Mouse (Mus musculus) CH12.LX (cell line): ENCODE measurements around the gene Pfas. TPM values are rescaled to one million over a fixed set of nuclear protein-coding genes. Genes with fewer than 3 reads are reported as not detected.
A peak's percentile ranks its signal among the peaks of the same experiment; 100 is the strongest.
"Not testable (repeated sequence)": the region's sequence is repeated elsewhere in the genome, so short reads cannot be mapped to it uniquely, and the experiment has no call there.

Experiments used
- DNase-seq: peaks from one replicate; pipeline ENCODE4 v3.0.0-alpha.2; 2013; ENCODE audit errors: extremely low read depth
- H3K27ac ChIP-seq: 2 replicates; pipeline ENCODE4 v1.5.1; 2012; ENCODE audit warnings: low read depth, mild to moderate bottlenecking, control low read depth, moderate library complexity; ENCODE audit not compliant: insufficient read depth
- H3K27me3 ChIP-seq: replicated peaks from 2 replicates; pipeline ENCODE3; 2012; ENCODE audit warnings: inconsistent platforms
- H3K36me3 ChIP-seq, 2 experiments: replicated peaks in 1 of 2; 2 replicates each; pipeline versions ENCODE3 to v1.6.1; 2012; ENCODE audit warnings: inconsistent platforms in 1 of 2, low read length in 1 of 2, mild to moderate bottlenecking in 1 of 2, mixed read lengths in 1 of 2, moderate library complexity in 1 of 2; ENCODE audit not compliant: control insufficient read depth in 1 of 2, insufficient read depth in 1 of 2
- H3K4me1 ChIP-seq, 2 experiments: 2 replicates each; pipeline ENCODE4 v1.6.1; 2012; ENCODE audit warnings: inconsistent platforms in 1 of 2, moderate library complexity in 1 of 2; ENCODE audit not compliant: insufficient read depth in 2 of 2, control insufficient read depth in 1 of 2
- H3K4me2 ChIP-seq: 2 replicates; pipeline ENCODE4 v1.6.1; 2012; ENCODE audit warnings: low read depth, mild to moderate bottlenecking, control low read depth; ENCODE audit not compliant: poor library complexity, insufficient read depth, severe bottlenecking
- H3K4me3 ChIP-seq, 3 experiments: fragments of 150-350 bp in 1 of 3; sonication (generic) in 1 of 3; replicated peaks in 1 of 3; 2 replicates each; pipeline versions ENCODE3 to v1.5.1; 2011 to 2012; ENCODE audit warnings: low read depth in 2 of 3, low read length in 2 of 3, mild to moderate bottlenecking in 2 of 3, moderate library complexity in 2 of 3, control low read depth in 1 of 3, improper control_type of control experiment in 1 of 3, inconsistent platforms in 1 of 3, mixed read lengths in 1 of 3; ENCODE audit not compliant: poor library complexity in 1 of 3
- H3K79me2 ChIP-seq: replicated peaks from 2 replicates; pipeline ENCODE4 v1.6.1; 2012; ENCODE audit warnings: mild to moderate bottlenecking, moderate library complexity; ENCODE audit not compliant: control insufficient read depth, poor library complexity, insufficient read depth, severe bottlenecking; ENCODE audit errors: extremely low read depth
- H3K9ac ChIP-seq: 2 replicates; pipeline ENCODE4 v1.6.1; 2012; ENCODE audit warnings: low read depth, mild to moderate bottlenecking, control low read depth, moderate library complexity; ENCODE audit not compliant: insufficient read depth
- H3K9me3 ChIP-seq: replicated peaks from 2 replicates; pipeline ENCODE3; 2012; ENCODE audit warnings: low read length, inconsistent platforms, mixed read lengths
- BHLHE40 ChIP-seq: IDR thresholded peaks from 2 replicates; pipeline ENCODE4 v1.6.1; 2011; ENCODE audit warnings: mild to moderate bottlenecking, low read depth, low read length, improper control_type of control experiment
- CHD1 ChIP-seq: IDR thresholded peaks from 2 replicates; pipeline ENCODE4 v1.6.1; 2012; ENCODE audit warnings: low read depth, low read length, improper control_type of control experiment, inconsistent platforms
- ELF1 ChIP-seq: IDR thresholded peaks from 2 replicates; pipeline ENCODE4 v1.6.1; 2014; ENCODE audit warnings: low read depth, mild to moderate bottlenecking, inconsistent platforms, low read length, improper control_type of control experiment
- ETS1 ChIP-seq: conservative IDR thresholded peaks from 2 replicates; pipeline ENCODE4 v1.6.1; 2012; ENCODE audit warnings: low read depth, mild to moderate bottlenecking, inconsistent platforms, low read length, improper control_type of control experiment, moderate library complexity
- HCFC1 ChIP-seq: IDR thresholded peaks from 2 replicates; pipeline ENCODE4 v1.6.1; 2012; ENCODE audit warnings: low read depth, mild to moderate bottlenecking, inconsistent platforms, low read length, improper control_type of control experiment
- IRF4 ChIP-seq: IDR thresholded peaks from 2 replicates; pipeline ENCODE4 v1.6.1; 2014; ENCODE audit warnings: low read depth, mild to moderate bottlenecking, inconsistent platforms, low read length, improper control_type of control experiment
- JUND ChIP-seq: conservative IDR thresholded peaks from 2 replicates; pipeline ENCODE4 v1.6.1; 2011; ENCODE audit warnings: low read depth, low read length, improper control_type of control experiment
- MAX ChIP-seq: IDR thresholded peaks from 2 replicates; pipeline ENCODE4 v1.6.1; 2011; ENCODE audit warnings: low read length, improper control_type of control experiment
- MAZ ChIP-seq: IDR thresholded peaks from 2 replicates; pipeline ENCODE4 v1.6.1; 2012; ENCODE audit warnings: low read depth, mild to moderate bottlenecking, inconsistent platforms, low read length, improper control_type of control experiment, moderate library complexity
- MXI1 ChIP-seq: IDR thresholded peaks from 2 replicates; pipeline ENCODE4 v1.6.1; 2011; ENCODE audit warnings: mild to moderate bottlenecking, low read depth, low read length, improper control_type of control experiment
- MYC ChIP-seq: IDR thresholded peaks from 2 replicates; pipeline ENCODE4 v1.6.1; 2011; ENCODE audit warnings: low read depth, mild to moderate bottlenecking, improper control_type of control experiment, low read length
- NELFE ChIP-seq: IDR thresholded peaks from 2 replicates; pipeline ENCODE4 v1.6.1; 2011; ENCODE audit warnings: low read depth, low read length, improper control_type of control experiment
- NRF1 ChIP-seq: IDR thresholded peaks from 2 replicates; pipeline ENCODE4 v1.6.1; 2014; ENCODE audit warnings: low read depth, mild to moderate bottlenecking, inconsistent platforms, low read length, improper control_type of control experiment, moderate library complexity
- PAX5 ChIP-seq: IDR thresholded peaks from 2 replicates; pipeline ENCODE4 v1.6.1; 2012; ENCODE audit warnings: low read length, inconsistent platforms, mixed read lengths
- POLR2A ChIP-seq: IDR thresholded peaks from 2 replicates; pipeline ENCODE4 v1.6.1; 2011; ENCODE audit warnings: low read depth, mild to moderate bottlenecking, improper control_type of control experiment, low read length
- POLR2AphosphoS2 ChIP-seq: IDR thresholded peaks from 2 replicates; pipeline ENCODE4 v1.6.1; 2011; ENCODE audit warnings: low read depth, low read length, improper control_type of control experiment
- SIN3A ChIP-seq: IDR thresholded peaks from 2 replicates; pipeline ENCODE4 v1.6.1; 2012; ENCODE audit warnings: low read length, improper control_type of control experiment, inconsistent platforms
- TBP ChIP-seq: conservative IDR thresholded peaks from 2 replicates; pipeline ENCODE4 v1.6.1; 2011; ENCODE audit warnings: low read depth, low read length, improper control_type of control experiment
- TCF12 ChIP-seq: IDR thresholded peaks from 2 replicates; pipeline ENCODE4 v1.6.1; 2014; ENCODE audit warnings: low read depth, mild to moderate bottlenecking, inconsistent platforms, low read length, improper control_type of control experiment
- USF1 ChIP-seq: IDR thresholded peaks from 2 replicates; pipeline ENCODE4 v1.6.1; 2014; ENCODE audit warnings: low read depth, mild to moderate bottlenecking, inconsistent platforms, low read length, improper control_type of control experiment
- ZMIZ1 ChIP-seq: IDR thresholded peaks from 2 replicates; pipeline ENCODE4 v1.6.1; 2012; ENCODE audit warnings: low read depth, mild to moderate bottlenecking, inconsistent platforms, low read length, improper control_type of control experiment
- ZNF384 ChIP-seq: IDR thresholded peaks from 2 replicates; pipeline ENCODE4 v1.6.1; 2012; ENCODE audit warnings: low read depth, low read length, improper control_type of control experiment, inconsistent platforms
- dilution Hi-C: fragments of 300-500 bp; cut with MboI; formaldehyde crosslinking; loops from 2 replicates; pipeline ENCODE4 v1.14.3; 2020; ENCODE audit warnings: low sequenced_read_pairs; ENCODE audit not compliant: extremely low pct_unique_long_range_greater_than_20kb, extremely low pct_ligation_motif_present
- in situ Hi-C: fragments of 300-500 bp; cut with MboI; formaldehyde crosslinking; loops from 3 replicates; pipeline ENCODE4 v1.14.3; 2019; ENCODE audit warnings: low sequenced_read_pairs, low pct_ligation_motif_present, low pct_unique_long_range_greater_than_20kb, mixed read lengths
- polyA plus RNA-seq: library from polyadenylated mRNA; unstranded; fragments of >175 nt; gene quantifications from 2 replicates; pipeline ENCODE4 v1.2.1, GENCODE M21; 2012; ENCODE audit warnings: low read depth; ENCODE audit not compliant: insufficient read length
- total RNA-seq, 2 experiments: library from RNA; depleted of rRNA; stranded (reverse); fragments of 300-350 nt in 1 of 2; fragments of >200 nt in 1 of 2; gene quantifications; 2 replicates each; pipeline ENCODE4 v1.2.3; 2012 to 2014

Pfas gene
- total and polyA plus RNA-seq, 3 experiments: 61.9 to 110 (median 72.9) TPM

DNA sequence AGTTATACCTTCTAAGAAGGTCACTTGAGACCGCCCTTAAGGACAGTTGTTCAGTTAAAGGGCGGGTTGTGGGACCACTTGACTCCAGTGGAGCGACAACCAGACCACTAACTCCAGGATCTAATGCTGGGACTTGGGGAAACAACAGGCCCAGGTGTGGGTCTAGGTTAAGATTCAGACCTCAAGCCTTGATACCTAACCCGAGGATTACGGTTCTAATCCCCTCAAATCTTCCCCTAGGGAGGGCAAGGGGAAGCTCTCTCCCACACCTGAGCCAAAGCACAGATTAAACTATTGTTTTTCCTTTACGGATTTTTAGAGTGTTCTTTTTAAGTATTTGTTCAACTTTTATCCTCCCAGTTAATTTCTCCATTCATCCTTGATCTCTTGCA, 34.2 kb downstream of the Pfas start:
- H3K9ac ChIP-seq: no peak overlapping the region
- peaks cover 4 to 24% of the 10 kb centered on the region in 2 experiments for H3K4me1 ChIP-seq
- peaks cover 0 to 20% of the 10 kb centered on the region in 2 experiments for H3K36me3 ChIP-seq
- dilution Hi-C loops (no loop called here), in situ Hi-C loops (loop anchor here (5.0 kb wide), 1 partner anchor 72 kb away; the partner anchor contains the start of gene Rpl26)
- peak overlapping the region in 2 of 3 experiments; percentile 41 to 52 for H3K4me3 ChIP-seq
- DNase-seq: no peak
- TF ChIP-seq ETS1 (no peak), TBP (no peak), MYC (no peak), PAX5 (no peak), JUND (no peak), MAZ (no peak), CHD1 (no peak), ZMIZ1 (no peak), MXI1 (no peak), BHLHE40 (no peak), ZNF384 (no peak)
- no peaks in the 10 kb centered on the region for H3K79me2 ChIP-seq
- no peak overlapping the region for H3K27ac ChIP-seq
- peaks cover 7% of the 10 kb centered on the region for H3K27me3 ChIP-seq
- H3K9me3 ChIP-seq: no peaks in the 10 kb centered on the region
- H3K4me2 ChIP-seq: peak overlapping the region; percentile 75

DNA sequence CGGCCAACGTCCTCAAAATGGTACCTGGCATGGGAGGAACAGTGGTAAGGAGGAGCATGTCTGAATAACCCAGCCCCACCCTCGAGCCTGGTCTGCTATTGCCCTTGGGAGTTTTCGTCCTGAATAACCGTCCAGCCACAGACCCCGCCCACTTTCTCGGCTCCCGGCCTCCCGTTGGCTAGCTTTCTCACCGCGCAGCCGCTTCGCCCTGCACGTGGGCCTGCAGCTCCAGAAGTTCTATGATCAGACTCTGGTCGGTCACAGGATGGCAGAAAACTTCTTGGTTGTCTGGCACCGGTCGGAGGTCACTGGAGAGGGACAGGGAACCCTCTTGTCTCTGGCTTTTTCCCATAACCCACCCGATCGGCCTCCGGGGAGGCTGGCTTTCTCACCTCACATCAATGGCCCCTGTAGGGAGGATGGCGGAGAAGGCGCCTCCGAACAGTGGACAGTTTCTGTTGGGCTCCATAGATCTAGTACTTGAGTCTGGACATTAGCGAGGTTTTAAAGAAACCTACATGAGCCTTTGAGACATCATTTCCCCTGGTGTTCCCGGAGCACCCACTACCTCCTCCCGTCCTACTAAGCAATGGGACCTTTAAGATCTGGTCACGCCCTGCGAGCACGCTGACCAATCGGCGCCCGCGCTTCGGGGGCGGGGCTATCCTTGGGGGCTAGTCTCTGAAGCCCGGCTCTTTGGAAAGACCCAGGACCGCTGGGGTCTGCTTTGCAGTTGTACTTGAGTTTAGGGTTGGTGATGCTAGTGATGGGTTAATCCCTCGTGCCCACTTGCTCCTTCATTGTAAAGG, 34.8 kb downstream of the Pfas start:
- TF ChIP-seq TCF12: 0 out of 2 replicates have a peak, but pooled peaks have one; percentile 27
- peak; percentile 29 for TF ChIP-seq HCFC1
- peak; percentile 78; the same call in 1 of the 2 replicates for TF ChIP-seq MYC
- TF ChIP-seq IRF4: 0 out of 2 replicates have a peak, but pooled peaks have one; percentile 4
- peak; percentile 97 for TF ChIP-seq MXI1
- peak; percentile 78; the same call in 1 of the 2 replicates for TF ChIP-seq POLR2AphosphoS2
- peak; percentile 78 for TF ChIP-seq NELFE
- TF ChIP-seq MAX: peak; percentile 91
- peak; percentile 52 for TF ChIP-seq BHLHE40
- peak; percentile 72 for TF ChIP-seq NRF1
- TF ChIP-seq ZMIZ1: peak; percentile 51; the same call in 1 of the 2 replicates
- peak; percentile 1; the same call in 1 of the 2 replicates for TF ChIP-seq USF1
- peak; percentile 78 for TF ChIP-seq SIN3A
- TF ChIP-seq ELF1: peak; percentile 32; the same call in 1 of the 2 replicates
- TF ChIP-seq MAZ: 0 out of 2 replicates have a peak, but pooled peaks have one; percentile 62
- peak; percentile 80 for TF ChIP-seq POLR2A
- TF ChIP-seq, all 38 proteins: peak for 16; not testable (repeated sequence) for 22
- H3K27ac ChIP-seq, H3K27me3 ChIP-seq, H3K79me2 ChIP-seq, dilution Hi-C loops, H3K9me3 ChIP-seq, H3K9ac ChIP-seq: not testable (repeated sequence)
- H3K36me3 ChIP-seq: peaks cover 0 to 20% of the 10 kb centered on the region in 2 experiments
- H3K4me2 ChIP-seq: peak overlapping the region; percentile 75
- peaks cover 6 to 26% of the 10 kb centered on the region in 2 experiments for H3K4me1 ChIP-seq
- H3K4me3 ChIP-seq: peak overlapping the region; percentile 40 to 52 (median 41)
- DNase-seq: peak; percentile 94
- in situ Hi-C loops: loop anchor here (5.0 kb wide), 1 partner anchor 71 kb away; the partner anchor contains the start of gene Rpl26
